Mouse (Mus musculus) liver, adult 2 months (tissue): ENCODE measurements around the gene Commd4. TPM values are rescaled to one million over a fixed set of nuclear protein-coding genes. Genes with fewer than 3 reads are reported as not detected.
A peak's percentile ranks its signal among the peaks of the same experiment; 100 is the strongest.
"Not testable (repeated sequence)": the region's sequence is repeated elsewhere in the genome, so short reads cannot be mapped to it uniquely, and the experiment has no call there.

Experiments
- DNase-seq: peaks from one replicate; pipeline ENCODE4 v3.0.0-alpha.2; 2011; ENCODE audit warnings: low read depth, low spot score; ENCODE audit errors: extremely low read depth
- H3K27ac ChIP-seq: fragments of 200-500 bp; replicated peaks from 2 replicates; pipeline ENCODE4 v1.5.1; 2012; ENCODE audit warnings: low read depth, mild to moderate bottlenecking, control low read depth, inconsistent platforms, low read length; ENCODE audit not compliant: insufficient read depth
- H3K27me3 ChIP-seq: fragments of 200-500 bp; 2 replicates; pipeline ENCODE4 v1.6.1; 2012; ENCODE audit warnings: mild to moderate bottlenecking, moderate library complexity, low read length, inconsistent platforms; ENCODE audit not compliant: control insufficient read depth, insufficient read depth
- H3K36me3 ChIP-seq: fragments of 200-500 bp; 2 replicates; pipeline ENCODE4 v1.6.1; 2012; ENCODE audit warnings: low read length, inconsistent platforms; ENCODE audit not compliant: control insufficient read depth, insufficient read depth
- H3K4me1 ChIP-seq: fragments of 200-500 bp; 2 replicates; pipeline ENCODE4 v1.6.1; 2011; ENCODE audit warnings: low read length; ENCODE audit not compliant: control insufficient read depth, insufficient read depth
- H3K4me3 ChIP-seq: fragments of 200-500 bp; 2 replicates; pipeline ENCODE4 v1.5.1; 2011; ENCODE audit warnings: low read depth, mild to moderate bottlenecking, control low read depth, low read length, moderate library complexity; ENCODE audit not compliant: insufficient read depth
- H3K79me2 ChIP-seq: fragments of 200-500 bp; 2 replicates; pipeline ENCODE4 v1.6.1; 2012; ENCODE audit warnings: inconsistent platforms, mild to moderate bottlenecking, low read length, moderate library complexity; ENCODE audit not compliant: control insufficient read depth, insufficient read depth
- H3K9ac ChIP-seq: fragments of 200-500 bp; 2 replicates; pipeline ENCODE4 v1.6.1; 2012; ENCODE audit warnings: low read depth, mild to moderate bottlenecking, control low read depth, inconsistent platforms, low read length
- CTCF ChIP-seq: fragments of 200-500 bp; IDR thresholded peaks from 2 replicates; pipeline ENCODE4 v1.5.1; 2011; ENCODE audit warnings: low read depth, low read length, control low read depth
- POLR2A ChIP-seq: fragments of 200-500 bp; IDR thresholded peaks from 2 replicates; pipeline ENCODE4 v1.6.1; 2011; ENCODE audit warnings: low read length, control low read depth; ENCODE audit not compliant: insufficient read depth; ENCODE audit errors: extremely low read depth
- WGBS: fragments of 180-500 bp; shearing (Covaris S2); methylation state at CpG from one replicate; pipeline ENCODE4 v1.1.7; 2018; 5-methylcytosine and 5-hydroxymethylcytosine counted together
- polyA plus RNA-seq: library from polyadenylated mRNA; depleted of rRNA; stranded (reverse); fragments of >200 nt; gene quantifications from 2 replicates; pipeline ENCODE4 v1.2.3, GENCODE M21; 2012; rRNA removed
- total RNA-seq: library from RNA; depleted of rRNA; stranded (reverse); fragments of >200 nt; gene quantifications from 2 replicates; pipeline ENCODE4 v1.2.3, GENCODE M21; 2014; rRNA removed

Commd4 gene
- total RNA-seq, result 22.7 and 23.6 TPM in 2 replicates
- 73.5 and 86.9 TPM in 2 replicates for polyA plus RNA-seq

- Histone ChIP-seq H3K27ac (0 out of 2 replicates have a peak within 1 kb of the TSS, but pooled peaks have one; percentile 13), H3K36me3 (no peaks in the 10 kb centered on the region), H3K27me3 (no peaks in the 10 kb centered on the region), H3K4me3 (peak within 1 kb of the TSS; percentile 92), H3K4me1 (no peaks in the 10 kb centered on the region; the same call in 1 of the 2 replicates), H3K9ac (peak within 1 kb of the TSS; percentile 72), H3K79me2 (no peaks in the 10 kb centered on the region)
- DNase-seq, result peak; percentile 91
- TF ChIP-seq POLR2A (no peak), CTCF (no peak)
- under 1% methylated on average over 24 of the region's 24 CpGs for WGBS
Measured at GRCm38 (mm10) chr9:57158013-57158470, at the start of gene Commd4. Gene Commd4, minus strand, starts transcription at chr9:57158331.

- DNase-seq, result no peak
- Histone ChIP-seq H3K79me2 (no peaks in the 10 kb centered on the region), H3K27ac (no peak overlapping the region), H3K4me1 (no peaks in the 10 kb centered on the region), H3K9ac (no peak overlapping the region), H3K27me3 (no peaks in the 10 kb centered on the region), H3K36me3 (no peaks in the 10 kb centered on the region), H3K4me3 (no peak overlapping the region)
- TF ChIP-seq POLR2A (no peak), CTCF (no peak)
- WGBS, result 68% methylated on average over 2 of the region's 2 CpGs
Measured at GRCm38 (mm10) chr9:57206896-57207295, 48.8 kb upstream of the Commd4 start.

- not testable (repeated sequence) for H3K27me3 ChIP-seq, H3K4me3 ChIP-seq, H3K36me3 ChIP-seq, DNase-seq, H3K79me2 ChIP-seq, H3K9ac ChIP-seq, H3K4me1 ChIP-seq, H3K27ac ChIP-seq
- WGBS, result 82% methylated on average over 13 of the region's 13 CpGs
Measured at GRCm38 (mm10) chr9:57203571-57203970, 45.4 kb upstream of the Commd4 start.

GRCm38 (mm10) chr9:57202981-57203380, 44.9 kb upstream of the Commd4 start:
- Histone ChIP-seq H3K79me2 (no peaks in the 10 kb centered on the region), H3K4me1 (no peaks in the 10 kb centered on the region), H3K27me3 (no peaks in the 10 kb centered on the region), H3K9ac (no peak overlapping the region), H3K4me3 (no peak overlapping the region), H3K27ac (no peak overlapping the region), H3K36me3 (no peaks in the 10 kb centered on the region)
- TF ChIP-seq CTCF (no peak), POLR2A (no peak)
- no peak for DNase-seq
- 91% methylated on average over 7 of the region's 7 CpGs for WGBS

- 72% methylated on average over 8 of the region's 8 CpGs for WGBS
- no peaks in the 10 kb centered on the region for H3K79me2 ChIP-seq
- no peak overlapping the region for H3K27ac ChIP-seq
- no peaks in the 10 kb centered on the region for H3K27me3 ChIP-seq
- H3K36me3 ChIP-seq, result no peaks in the 10 kb centered on the region
- H3K4me1 ChIP-seq, result no peaks in the 10 kb centered on the region
- no peak overlapping the region for H3K4me3 ChIP-seq
- H3K9ac ChIP-seq, result no peak overlapping the region
- DNase-seq, result no peak
- TF ChIP-seq POLR2A (no peak), CTCF (no peak)
Measured at GRCm38 (mm10) chr9:57197414-57197813, 39.3 kb upstream of the Commd4 start.

- Histone ChIP-seq H3K27me3 (no peaks in the 10 kb centered on the region), H3K4me3 (no peak overlapping the region), H3K9ac (no peak overlapping the region), H3K4me1 (no peaks in the 10 kb centered on the region), H3K79me2 (no peaks in the 10 kb centered on the region), H3K27ac (no peak overlapping the region), H3K36me3 (no peaks in the 10 kb centered on the region)
- DNase-seq, result no peak
- TF ChIP-seq CTCF (no peak), POLR2A (no peak)
- WGBS, result 79% methylated on average over 3 of the region's 3 CpGs
Measured at GRCm38 (mm10) chr9:57196708-57197107, 38.6 kb upstream of the Commd4 start.
